Mouse (Mus musculus) kidney, embryonic 15.5 days (tissue): Measurements from ENCODE around the gene Rgs8. TPM values are rescaled to one million over a fixed set of nuclear protein-coding genes. Genes with fewer than 3 reads are reported as not detected.

Experiments used
- ATAC-seq: fragments of 200-750 bp; cut with Nextera tagmentation; replicated peaks from 2 replicates; pipeline ENCODE4 v1.8.0; 2017; ENCODE audit warnings: moderate TSS enrichment; ENCODE audit not compliant: low FRiP score
- H3K27ac ChIP-seq: fragments of 300-500 bp; sonication (generic); 2 replicates; pipeline ENCODE4 v1.5.1; 2015; ENCODE audit warnings: mild to moderate bottlenecking, inconsistent platforms
- H3K27me3 ChIP-seq: fragments of 300-500 bp; sonication (generic); 2 replicates; pipeline ENCODE4 v1.6.1; 2015; ENCODE audit warnings: inconsistent platforms
- H3K36me3 ChIP-seq: fragments of 300-500 bp; sonication (generic); 2 replicates; pipeline ENCODE4 v1.6.1; 2015; ENCODE audit warnings: inconsistent platforms
- H3K4me1 ChIP-seq: fragments of 300-500 bp; sonication (generic); 2 replicates; pipeline ENCODE4 v1.6.1; 2015; ENCODE audit warnings: inconsistent platforms
- H3K4me2 ChIP-seq: fragments of 300-500 bp; sonication (generic); 2 replicates; pipeline ENCODE4 v1.6.1; 2015; ENCODE audit warnings: moderate library complexity, mild to moderate bottlenecking, inconsistent platforms
- H3K4me3 ChIP-seq: fragments of 300-500 bp; sonication (generic); replicated peaks from 2 replicates; pipeline ENCODE4 v1.5.1; 2015; ENCODE audit warnings: mild to moderate bottlenecking, inconsistent platforms
- H3K9ac ChIP-seq: fragments of 300-500 bp; sonication (generic); 2 replicates; pipeline ENCODE4 v1.6.1; 2015; ENCODE audit warnings: mild to moderate bottlenecking, inconsistent platforms
- H3K9me3 ChIP-seq: fragments of 300-500 bp; sonication (generic); replicated peaks from 2 replicates; pipeline ENCODE4 v1.6.1; 2016; ENCODE audit warnings: inconsistent platforms
- WGBS: fragments of 180-500 bp; shearing (Covaris S2); methylation state at CpG from one replicate; pipeline ENCODE4 v1.1.7; 2015; ENCODE audit warnings: mixed read lengths; 5-methylcytosine and 5-hydroxymethylcytosine counted together
- polyA plus RNA-seq: library from polyadenylated mRNA; unstranded; fragments of >200 nt; fragmentation: Nextera tagmentation; extraction: Ambion mirVana; gene quantifications from 2 replicates; pipeline ENCODE4 v1.2.1, GENCODE M21; 2015

Rgs8 gene
- polyA plus RNA-seq, 1 experiment from 2014 or later = 0.10 TPM

DNA sequence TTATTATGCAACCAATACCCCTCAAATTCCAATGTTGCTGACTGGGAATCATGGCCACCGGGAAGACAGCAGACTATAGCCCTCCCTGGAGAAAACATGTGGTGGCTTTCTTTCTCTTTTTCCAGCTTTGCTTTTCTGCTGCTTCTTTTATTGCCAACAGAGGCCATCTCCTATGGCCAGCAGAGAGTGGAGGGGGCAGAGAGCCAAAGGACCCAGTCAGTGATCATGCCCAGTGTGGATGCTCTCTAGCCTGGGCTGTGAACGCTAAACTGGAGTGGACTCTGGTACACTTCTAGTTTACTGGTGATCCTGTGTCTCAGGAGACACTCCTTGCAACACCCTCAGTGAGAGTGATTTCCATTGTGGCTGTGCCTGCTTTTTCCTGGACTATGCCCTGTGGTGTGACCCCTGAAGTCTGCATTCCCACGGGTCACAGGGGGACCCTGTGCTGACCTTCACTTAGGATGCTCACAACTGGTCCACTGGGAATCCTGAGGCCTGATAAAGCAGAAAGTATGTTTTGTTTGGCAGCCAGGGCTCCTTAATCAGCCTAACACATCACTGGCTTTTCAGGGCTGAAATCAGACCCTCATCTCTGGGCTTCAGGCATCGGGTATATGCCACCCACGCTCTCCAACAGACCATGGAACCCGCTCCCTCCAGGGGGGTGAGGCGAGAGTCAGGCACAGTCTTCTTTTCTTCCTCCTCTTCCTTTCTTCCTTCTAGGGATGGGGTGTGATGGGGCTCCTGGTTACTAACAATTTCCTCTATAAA lies 45.7 kb downstream of the Rgs8 start:
- Histone ChIP-seq H3K9ac (no peak overlapping the region), H3K27me3 (no peaks in the 10 kb centered on the region), H3K36me3 (no peaks in the 10 kb centered on the region), H3K27ac (peak overlapping the region; percentile 74), H3K9me3 (no peaks in the 10 kb centered on the region), H3K4me1 (peaks cover 28% of the 10 kb centered on the region), H3K4me2 (no peak overlapping the region), H3K4me3 (no peak overlapping the region)
- peak; percentile 79 for ATAC-seq
- 37% methylated on average over 7 of the region's 7 CpGs for whole genome bisulfite sequencing

- Histone ChIP-seq H3K4me3 (no peak overlapping the region), H3K4me2 (no peak overlapping the region), H3K4me1 (peaks cover 42% of the 10 kb centered on the region), H3K36me3 (no peaks in the 10 kb centered on the region), H3K9ac (no peak overlapping the region), H3K9me3 (no peaks in the 10 kb centered on the region), H3K27ac (no peak overlapping the region), H3K27me3 (peaks cover 6% of the 10 kb centered on the region; the same call in 1 of the 2 replicates)
- no peak for ATAC-seq
- WGBS = 80% methylated on average over 11 of the region's 11 CpGs
Observed at GRCm38 (mm10) chr1:153700448-153701063, 47.7 kb downstream of the Rgs8 start.

DNA sequence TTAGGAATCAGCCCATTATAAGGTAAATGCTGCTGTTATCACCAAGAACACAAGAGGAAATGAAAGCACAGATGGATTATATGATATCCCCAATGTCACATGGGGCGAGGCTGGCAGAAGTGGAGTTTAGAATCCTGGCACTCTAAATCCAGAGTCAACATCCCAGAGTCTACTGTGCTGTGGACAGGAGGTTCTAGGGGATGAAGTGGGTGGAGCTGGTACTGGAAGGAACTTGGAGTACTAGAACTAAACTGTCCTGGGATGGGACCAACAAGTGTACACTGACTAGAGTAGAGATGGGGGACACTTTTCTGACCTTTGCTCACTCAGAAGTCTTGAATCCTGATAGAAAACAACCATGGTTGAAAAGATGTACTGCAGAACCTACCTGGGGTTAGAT lies 48.6 kb downstream of the Rgs8 start:
- Histone ChIP-seq H3K9me3 (no peaks in the 10 kb centered on the region), H3K27ac (no peak overlapping the region), H3K4me3 (no peak overlapping the region), H3K4me2 (no peak overlapping the region), H3K36me3 (no peaks in the 10 kb centered on the region), H3K4me1 (peaks cover 42% of the 10 kb centered on the region), H3K9ac (no peak overlapping the region), H3K27me3 (peaks cover 6% of the 10 kb centered on the region; the same call in 1 of the 2 replicates)
- 93% methylated on average over 1 of the region's 1 CpGs for WGBS
- no peak for ATAC-seq

- Histone ChIP-seq H3K4me3 (no peak overlapping the region), H3K36me3 (no peaks in the 10 kb centered on the region), H3K4me2 (no peak overlapping the region), H3K9ac (no peak overlapping the region), H3K9me3 (no peaks in the 10 kb centered on the region), H3K27ac (no peak overlapping the region), H3K27me3 (peaks cover 6% of the 10 kb centered on the region; the same call in 1 of the 2 replicates), H3K4me1 (peaks cover 42% of the 10 kb centered on the region)
- 79% methylated on average over 8 of the region's 8 CpGs for WGBS
- no peak for ATAC-seq
Observed at GRCm38 (mm10) chr1:153702166-153702852, 49.5 kb downstream of the Rgs8 start.

GRCm38 (mm10) chr1:153702853-153703410 lies 50.1 kb downstream of the Rgs8 start:
- 72% methylated on average over 8 of the region's 8 CpGs for WGBS
- ATAC-seq = no peak

DNA sequence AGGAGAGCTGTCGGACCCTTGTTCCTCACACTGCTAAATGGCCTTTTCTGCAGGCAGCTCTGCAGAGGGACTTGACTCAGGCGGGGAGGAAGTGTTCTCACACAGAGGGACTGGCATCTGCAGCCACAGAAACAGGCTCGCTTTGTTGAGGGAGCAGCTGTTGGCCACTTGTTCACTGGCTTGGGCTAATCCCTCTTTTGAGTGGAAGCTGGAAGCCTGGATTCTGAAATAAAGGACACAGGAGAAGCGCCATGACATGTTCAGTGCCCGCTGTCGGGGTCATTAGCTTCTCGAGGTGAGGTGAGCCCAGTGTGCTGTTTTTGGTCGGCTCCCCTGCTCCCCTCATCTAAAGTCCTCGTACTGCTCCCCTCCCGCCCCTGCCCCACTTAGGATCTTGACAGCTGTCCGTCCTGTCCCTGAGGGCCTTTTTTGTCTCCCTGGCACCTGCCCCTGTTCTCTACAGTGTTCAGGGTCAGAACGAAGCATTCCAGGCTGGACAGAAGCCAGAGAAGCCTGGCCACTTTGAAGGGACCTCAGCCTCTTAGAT lies 50.7 kb downstream of the Rgs8 start:
- ATAC-seq = no peak
- Histone ChIP-seq H3K9ac (no peak overlapping the region), H3K36me3 (no peaks in the 10 kb centered on the region), H3K4me1 (peaks cover 32% of the 10 kb centered on the region), H3K4me2 (no peak overlapping the region), H3K27ac (no peak overlapping the region), H3K27me3 (peaks cover 6% of the 10 kb centered on the region; the same call in 1 of the 2 replicates), H3K4me3 (no peak overlapping the region), H3K9me3 (no peaks in the 10 kb centered on the region)
- 23% methylated on average over 12 of the region's 12 CpGs for WGBS

More at GRCm38 (mm10) chr1:153702853-153703410, 50.1 kb downstream of the Rgs8 start:
- no peak overlapping the region for H3K4me2 ChIP-seq
- no peaks in the 10 kb centered on the region for H3K9me3 ChIP-seq
- H3K9ac ChIP-seq = no peak overlapping the region
- no peak overlapping the region for H3K27ac ChIP-seq
- no peaks in the 10 kb centered on the region for H3K36me3 ChIP-seq
- no peak overlapping the region for H3K4me3 ChIP-seq
- peaks cover 6% of the 10 kb centered on the region; the same call in 1 of the 2 replicates for H3K27me3 ChIP-seq
- peaks cover 38% of the 10 kb centered on the region for H3K4me1 ChIP-seq

- Histone ChIP-seq H3K4me1 (peaks cover 29% of the 10 kb centered on the region), H3K27ac (no peak overlapping the region), H3K9ac (no peak overlapping the region), H3K4me2 (no peak overlapping the region), H3K27me3 (peaks cover 6% of the 10 kb centered on the region; the same call in 1 of the 2 replicates), H3K36me3 (no peaks in the 10 kb centered on the region), H3K4me3 (no peak overlapping the region), H3K9me3 (no peaks in the 10 kb centered on the region)
- ATAC-seq = no peak
- 24% methylated on average over 7 of the region's 7 CpGs for WGBS
Observed at GRCm38 (mm10) chr1:153704174-153704573, 51.3 kb downstream of the Rgs8 start.

DNA sequence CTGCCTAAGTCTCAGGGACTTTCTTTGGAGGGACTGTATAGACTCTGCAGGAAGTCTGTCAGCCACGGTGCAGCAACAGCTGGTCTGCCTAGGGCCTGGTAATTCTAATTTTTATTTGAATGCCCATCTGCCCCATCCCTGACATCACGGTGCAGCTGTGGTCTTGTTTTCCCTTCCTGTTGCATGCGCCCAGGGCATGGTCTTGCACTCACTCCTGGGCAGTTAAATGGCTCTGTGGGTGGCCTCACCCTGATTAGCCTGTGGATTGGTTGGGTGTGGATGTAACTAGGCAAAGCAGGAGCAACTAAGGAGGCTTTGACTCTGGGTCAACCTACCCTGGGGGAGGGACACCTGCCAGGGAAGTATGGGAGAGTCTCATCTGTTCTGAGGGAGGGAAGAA lies 52.2 kb downstream of the Rgs8 start:
- Histone ChIP-seq H3K27me3 (peaks cover 6% of the 10 kb centered on the region; the same call in 1 of the 2 replicates), H3K4me1 (peaks cover 29% of the 10 kb centered on the region), H3K36me3 (no peaks in the 10 kb centered on the region), H3K4me2 (no peak overlapping the region), H3K9me3 (no peaks in the 10 kb centered on the region), H3K27ac (no peak overlapping the region), H3K4me3 (no peak overlapping the region), H3K9ac (no peak overlapping the region)
- ATAC-seq = no peak
- 35% methylated on average over 3 of the region's 3 CpGs for WGBS

DNA sequence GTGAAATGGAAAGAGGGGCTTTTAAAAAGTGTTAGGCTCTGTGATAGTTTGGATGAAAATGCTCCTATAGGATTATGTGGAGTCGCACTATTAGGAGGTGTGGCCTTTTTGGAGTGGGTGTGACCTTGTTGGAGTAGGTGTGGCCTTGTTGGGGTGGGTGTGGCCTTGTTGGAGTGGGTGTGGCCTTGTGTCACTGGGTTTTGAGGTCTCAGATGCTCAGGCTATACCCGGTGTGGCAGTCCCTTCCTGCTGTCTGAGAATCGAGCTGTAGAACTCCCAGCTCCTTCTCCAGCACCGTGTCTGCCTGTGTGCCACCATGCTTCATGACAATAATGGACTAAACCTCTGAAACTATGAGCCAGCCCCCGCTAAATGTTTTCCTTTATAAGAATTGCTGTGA lies 55.8 kb downstream of the Rgs8 start:
- WGBS = 78% methylated on average over 5 of the region's 5 CpGs
- no peak for ATAC-seq
- no peak overlapping the region for H3K9ac ChIP-seq
- H3K27me3 ChIP-seq = peaks cover 6% of the 10 kb centered on the region; the same call in 1 of the 2 replicates
- H3K4me2 ChIP-seq = no peak overlapping the region
- H3K27ac ChIP-seq = no peak overlapping the region
- no peaks in the 10 kb centered on the region for H3K9me3 ChIP-seq
- no peak overlapping the region for H3K4me3 ChIP-seq
- no peaks in the 10 kb centered on the region for H3K36me3 ChIP-seq
- H3K4me1 ChIP-seq = peaks cover 22% of the 10 kb centered on the region

DNA sequence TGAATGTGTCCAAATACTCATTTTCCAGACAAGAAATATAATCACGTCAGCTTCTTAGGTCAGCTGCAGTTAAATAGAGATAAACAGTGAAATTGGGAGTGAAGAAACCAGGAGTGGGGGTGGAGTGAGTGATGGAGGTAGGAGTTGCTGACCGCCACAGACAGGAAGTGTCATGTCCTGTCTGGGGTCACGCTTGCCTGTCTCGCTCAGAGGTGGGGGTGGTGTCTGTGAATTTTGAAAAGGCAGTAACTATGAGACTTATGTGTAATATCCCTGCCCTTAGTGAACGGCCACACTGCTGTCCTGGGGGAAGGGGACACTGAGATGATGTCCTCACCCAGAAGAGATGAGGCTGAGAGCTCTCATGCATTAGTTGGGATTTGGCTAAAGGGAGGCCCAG lies 56.6 kb downstream of the Rgs8 start:
- 0 out of 2 replicates have a peak, but pooled peaks have one; percentile 18 for ATAC-seq
- Histone ChIP-seq H3K4me3 (no peak overlapping the region), H3K36me3 (no peaks in the 10 kb centered on the region), H3K27ac (no peak overlapping the region), H3K9ac (no peak overlapping the region), H3K9me3 (no peaks in the 10 kb centered on the region), H3K27me3 (no peaks in the 10 kb centered on the region), H3K4me1 (peaks cover 14% of the 10 kb centered on the region), H3K4me2 (no peak overlapping the region)
- WGBS = 12% methylated on average over 5 of the region's 5 CpGs

GRCm38 (mm10) chr1:153711544-153712262 lies 58.9 kb downstream of the Rgs8 start:
- no peak overlapping the region for H3K4me2 ChIP-seq
- peaks cover 9% of the 10 kb centered on the region for H3K4me1 ChIP-seq
- no peaks in the 10 kb centered on the region for H3K9me3 ChIP-seq
- WGBS = 69% methylated on average over 3 of the region's 3 CpGs
- H3K4me3 ChIP-seq = no peak overlapping the region
- no peak overlapping the region for H3K27ac ChIP-seq
- H3K9ac ChIP-seq = no peak overlapping the region
- H3K36me3 ChIP-seq = no peaks in the 10 kb centered on the region
- ATAC-seq = no peak
- H3K27me3 ChIP-seq = no peaks in the 10 kb centered on the region
